Mouse (Mus musculus) erythroblast, embryonic 14.5 days (primary cell): ENCODE measurements around the gene 1700011L22Rik. TPM values are rescaled to one million over a fixed set of nuclear protein-coding genes. Genes with fewer than 3 reads are reported as not detected.

Source experiments
- H3K27me3 ChIP-seq: 2 replicates; pipeline ENCODE4 v1.6.1; 2012; ENCODE audit warnings: inconsistent platforms; ENCODE audit not compliant: control insufficient read depth
- H3K36me3 ChIP-seq: 2 replicates; pipeline ENCODE4 v1.6.1; 2012; ENCODE audit warnings: mild to moderate bottlenecking, inconsistent platforms; ENCODE audit not compliant: control insufficient read depth
- H3K4me1 ChIP-seq: 2 replicates; pipeline ENCODE4 v1.6.1; 2012; ENCODE audit warnings: inconsistent platforms; ENCODE audit not compliant: control insufficient read depth
- H3K4me3 ChIP-seq: replicated peaks from 2 replicates; pipeline ENCODE3; 2012; ENCODE audit warnings: moderate library complexity, mild to moderate bottlenecking, inconsistent platforms
- H3K9me3 ChIP-seq: 2 replicates; pipeline ENCODE4 v1.6.1; 2012; ENCODE audit warnings: low read length, inconsistent platforms, mixed read lengths; ENCODE audit not compliant: control insufficient read depth
- GATA1 ChIP-seq: IDR thresholded peaks from 2 replicates; pipeline ENCODE4 v1.6.1; 2012; ENCODE audit warnings: low read length, inconsistent platforms, mixed read lengths
- TAL1 ChIP-seq: IDR thresholded peaks from 3 replicates; pipeline ENCODE4 v1.6.1; 2012; ENCODE audit warnings: low read length, inconsistent platforms, mixed read lengths
- polyA plus RNA-seq: library from polyadenylated mRNA; stranded (reverse); fragments of >175 nt; gene quantifications from 2 replicates; pipeline ENCODE4 v1.2.3, GENCODE M21; 2012

1700011L22Rik gene
- polyA plus RNA-seq, 1 experiment: not detected

DNA sequence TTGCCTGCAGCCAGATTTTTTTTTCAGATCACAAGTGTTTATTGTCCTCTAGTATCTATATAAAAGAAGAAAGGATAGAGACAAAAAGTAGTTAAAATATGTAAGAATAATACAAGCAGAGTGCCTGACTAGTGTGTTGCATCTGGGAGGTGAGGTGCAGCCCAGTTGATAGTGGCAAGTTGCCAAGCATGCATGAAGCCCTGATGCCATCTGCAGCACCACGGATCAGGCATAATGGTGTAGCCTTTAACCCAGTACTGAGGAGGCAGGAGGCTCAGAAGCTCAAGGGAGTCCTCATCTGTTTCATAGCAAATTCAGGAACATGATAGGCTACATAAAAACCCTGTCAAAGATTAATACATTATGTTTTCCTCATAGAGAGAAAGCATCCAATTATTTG is 84.0 kb downstream of the 1700011L22Rik start:
- H3K4me1 ChIP-seq: no peaks in the 10 kb centered on the region
- no peak for TF ChIP-seq TAL1
- TF ChIP-seq GATA1: no peak
- no peak overlapping the region for H3K4me3 ChIP-seq
- no peaks in the 10 kb centered on the region for H3K27me3 ChIP-seq
- no peaks in the 10 kb centered on the region for H3K9me3 ChIP-seq
- H3K36me3 ChIP-seq: no peaks in the 10 kb centered on the region; the same call in 1 of the 2 replicates

DNA sequence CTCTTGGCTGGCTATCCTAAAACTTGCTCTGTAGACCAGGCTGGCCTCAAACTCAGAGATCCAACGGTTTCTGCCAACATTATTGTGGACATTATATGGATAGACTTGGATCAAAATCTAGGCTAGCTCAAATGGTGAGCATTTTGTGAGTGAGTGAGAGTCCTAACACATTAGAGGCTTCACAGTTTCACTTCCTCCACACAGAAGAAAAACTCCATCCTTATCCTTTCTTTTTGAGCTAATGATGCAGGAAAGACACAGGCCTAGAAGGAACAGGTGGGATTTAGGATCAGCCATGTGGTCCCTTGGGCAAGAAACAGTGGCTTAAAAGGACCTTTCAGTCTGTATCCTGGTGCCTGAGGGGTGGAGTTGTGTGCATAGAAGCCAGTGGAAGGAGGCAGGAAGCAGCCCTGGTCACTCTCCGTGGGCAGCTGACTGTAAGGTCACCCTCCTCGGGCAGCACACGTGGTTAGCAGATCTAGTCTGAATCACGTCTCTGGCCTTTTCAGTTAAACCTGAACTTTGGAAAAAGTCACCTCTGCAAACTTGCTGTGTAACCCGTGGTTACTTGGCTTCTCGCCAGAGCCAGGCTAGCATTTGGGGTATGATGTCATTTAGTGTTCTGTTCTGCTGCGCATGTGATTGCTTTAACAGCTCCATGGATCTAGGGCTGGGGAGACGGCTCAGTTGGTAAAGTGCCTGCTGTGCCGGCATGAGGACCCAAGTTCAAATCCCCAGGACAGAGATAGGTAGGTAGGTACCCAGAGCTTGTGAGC is 85.6 kb downstream of the 1700011L22Rik start:
- H3K4me3 ChIP-seq: no peak overlapping the region
- no peaks in the 10 kb centered on the region; the same call in 1 of the 2 replicates for H3K36me3 ChIP-seq
- no peak for TF ChIP-seq TAL1
- TF ChIP-seq GATA1: no peak
- no peaks in the 10 kb centered on the region for H3K27me3 ChIP-seq
- no peaks in the 10 kb centered on the region for H3K4me1 ChIP-seq
- no peaks in the 10 kb centered on the region for H3K9me3 ChIP-seq

DNA sequence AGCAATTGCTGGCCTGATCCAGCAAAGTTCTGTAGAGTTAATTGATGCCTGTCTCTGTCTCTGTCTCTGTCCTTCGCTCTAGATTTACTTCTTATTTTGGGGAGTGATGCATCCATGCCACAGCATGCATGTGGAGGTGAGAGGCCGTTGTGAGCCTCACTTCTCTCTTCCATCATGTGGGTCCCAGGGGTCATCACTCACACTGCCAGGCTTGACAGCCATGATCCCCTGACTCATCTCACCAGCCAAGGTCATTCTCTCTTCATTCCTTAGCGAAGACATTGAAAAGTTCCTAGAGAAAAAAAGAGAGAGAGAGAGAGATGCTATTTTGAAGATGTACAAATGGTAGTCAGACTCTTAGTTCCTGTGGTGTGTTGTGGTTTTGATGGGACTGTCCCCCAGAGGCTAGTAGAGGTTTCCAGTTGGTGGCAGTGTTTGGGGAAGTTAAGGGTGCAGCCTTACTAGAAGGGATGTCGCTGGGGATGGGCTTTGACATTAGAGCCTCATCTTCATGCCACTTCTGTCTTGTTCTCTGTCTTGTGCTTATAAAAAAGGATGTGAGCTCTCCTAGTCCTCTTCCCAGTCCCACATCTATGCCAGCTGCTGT is 87.1 kb downstream of the 1700011L22Rik start:
- H3K27me3 ChIP-seq: no peaks in the 10 kb centered on the region
- no peaks in the 10 kb centered on the region for H3K4me1 ChIP-seq
- H3K4me3 ChIP-seq: no peak overlapping the region
- H3K36me3 ChIP-seq: no peaks in the 10 kb centered on the region; the same call in 1 of the 2 replicates
- no peaks in the 10 kb centered on the region for H3K9me3 ChIP-seq
- TF ChIP-seq TAL1 (no peak), GATA1 (no peak)

Other genes with a start within 250 kb of the 1700011L22Rik start
- gene Zfp827, start 220.1 kb downstream of the 1700011L22Rik start, polyA plus RNA-seq: 0.03 and 0.05 TPM in 2 replicates
- gene Mmaa, start 46.4 kb upstream of the 1700011L22Rik start, polyA plus RNA-seq: 0.01 and 0.04 TPM in 2 replicates
- 0.06 TPM in 1 of 2 replicates, not detected in the other for gene Smad1, start 150.9 kb upstream of the 1700011L22Rik start, polyA plus RNA-seq